Mouse (Mus musculus): Measurements from ENCODE around the gene Sh2d4b.

Gene Sh2d4b

DNA sequence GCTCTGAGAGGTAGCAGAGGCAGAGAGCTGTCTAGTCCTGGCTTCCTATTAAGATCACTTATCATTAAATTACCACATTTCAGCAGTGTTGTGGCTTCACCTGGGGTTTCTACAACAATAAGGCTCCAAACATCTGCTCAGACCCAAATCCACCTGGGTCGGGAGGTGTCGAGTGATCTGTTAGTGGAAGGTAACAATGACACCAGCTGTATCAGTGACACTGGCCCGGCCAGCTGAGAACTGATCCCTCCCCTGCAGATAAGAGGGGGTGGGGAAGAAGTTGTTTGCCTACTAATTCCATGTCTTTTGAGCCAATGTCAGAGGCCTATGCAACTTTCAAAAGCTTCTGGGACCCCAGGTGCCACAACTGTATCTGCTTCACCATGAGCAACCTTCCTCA is at the start of gene Sh2d4b:
Gene Sh2d4b (minus strand): TSS at position 71 of the 400 bp plus-strand sequence.
- DNase-seq: no peak

DNA sequence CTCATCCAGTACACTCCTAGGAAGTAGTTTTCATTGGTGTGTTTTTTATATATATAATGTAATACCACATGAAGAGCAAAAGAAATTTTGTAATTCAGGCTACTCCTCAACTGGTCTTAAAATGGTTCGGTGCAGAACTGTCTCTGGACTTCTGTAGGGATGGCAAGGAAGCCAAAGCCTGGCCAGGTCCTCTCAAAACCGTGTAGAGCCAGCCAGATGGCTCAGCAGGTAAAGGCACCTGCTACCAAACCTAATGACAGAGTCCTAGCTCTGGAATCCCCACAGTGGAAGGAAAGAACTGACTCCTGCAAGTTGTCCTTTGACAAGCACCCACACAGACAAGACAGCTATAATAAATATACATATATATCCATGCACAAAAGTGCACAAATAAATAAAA is 49.4 kb upstream of the Sh2d4b start:
- peak in 1 of 2 experiments; percentile 43 for DNase-seq

DNA sequence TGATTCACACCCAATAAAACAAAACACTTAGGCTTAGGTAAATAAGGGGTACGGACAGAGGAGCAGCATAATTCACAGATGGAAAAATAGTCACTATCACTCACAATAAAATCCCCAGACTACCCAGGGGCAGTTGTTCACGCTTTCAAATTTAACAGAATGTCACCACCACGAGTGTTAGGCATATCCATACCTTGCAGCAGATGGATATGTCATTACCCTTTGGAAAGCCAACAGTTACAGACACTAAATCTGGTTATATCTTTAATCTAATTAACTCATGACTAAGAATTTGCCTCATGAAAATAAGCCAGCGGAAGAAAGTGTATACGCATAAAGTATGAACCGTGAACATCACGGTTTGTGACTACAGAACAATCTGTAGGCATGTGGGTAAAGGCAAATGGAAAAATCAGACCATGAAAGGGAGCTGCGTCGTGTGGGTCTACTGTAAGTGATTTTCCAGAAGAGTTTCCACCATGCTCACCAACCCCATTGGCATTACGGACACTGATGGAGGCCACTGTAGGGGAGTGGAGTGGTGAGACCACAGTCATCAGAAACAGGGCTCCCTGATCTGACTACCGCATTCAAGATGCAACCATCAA is 45.4 kb upstream of the Sh2d4b start:
- DNase-seq: no peak

- DNase-seq: no peak
Measured at GRCm38 (mm10) chr14:40937052-40937451, 44.0 kb upstream of the Sh2d4b start.

GRCm38 (mm10) chr14:40935481-40935880 is 42.4 kb upstream of the Sh2d4b start:
- DNase-seq: no peak

DNA sequence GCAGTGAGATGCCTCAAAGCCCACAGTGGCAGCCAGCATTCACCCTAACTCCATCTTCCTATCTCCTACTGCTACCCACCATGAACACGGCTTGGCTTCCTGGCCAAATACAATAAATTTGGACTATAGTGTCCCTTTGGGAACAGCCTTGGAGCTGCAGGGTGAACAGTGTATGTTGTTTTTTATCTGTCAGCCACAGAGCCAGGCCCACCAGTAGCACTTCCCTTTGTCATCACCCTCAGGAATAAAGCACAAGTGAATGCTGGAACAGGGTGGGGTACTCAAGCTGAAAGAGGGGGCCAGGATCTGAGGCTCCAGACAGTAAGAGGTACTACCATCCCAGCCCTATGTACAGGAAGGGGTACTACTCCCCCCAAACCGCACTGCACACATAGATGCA is 42.0 kb upstream of the Sh2d4b start:
- no peak for DNase-seq

GRCm38 (mm10) chr14:40933328-40933727 is 40.3 kb upstream of the Sh2d4b start:
- DNase-seq: no peak

- DNase-seq: no peak
Measured at GRCm38 (mm10) chr14:40932225-40932624, 39.2 kb upstream of the Sh2d4b start.

GRCm38 (mm10) chr14:40931115-40931829 is 38.2 kb upstream of the Sh2d4b start:
- no peak for DNase-seq

GRCm38 (mm10) chr14:40929943-40930342 is 36.9 kb upstream of the Sh2d4b start:
- DNase-seq: no peak

DNA sequence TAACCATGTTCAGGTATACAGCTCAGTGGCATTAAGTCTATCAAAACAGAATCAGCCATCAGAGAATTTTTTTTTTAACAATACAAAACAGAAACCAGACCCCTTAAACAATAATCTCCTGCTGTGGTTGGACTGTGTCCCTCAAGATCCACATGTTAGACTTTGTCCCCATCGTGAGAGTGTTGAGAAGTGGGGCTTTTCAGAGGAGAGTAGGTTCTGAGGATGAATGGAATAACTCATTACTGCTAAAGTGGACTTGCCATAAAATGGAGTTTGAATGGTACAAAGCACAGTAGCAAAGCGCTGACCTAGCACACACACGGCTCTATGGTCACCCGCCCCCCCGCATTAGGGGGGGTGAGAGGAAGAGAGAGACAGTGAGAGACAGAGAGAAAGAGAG is 35.8 kb upstream of the Sh2d4b start:
- no peak for DNase-seq

DNA sequence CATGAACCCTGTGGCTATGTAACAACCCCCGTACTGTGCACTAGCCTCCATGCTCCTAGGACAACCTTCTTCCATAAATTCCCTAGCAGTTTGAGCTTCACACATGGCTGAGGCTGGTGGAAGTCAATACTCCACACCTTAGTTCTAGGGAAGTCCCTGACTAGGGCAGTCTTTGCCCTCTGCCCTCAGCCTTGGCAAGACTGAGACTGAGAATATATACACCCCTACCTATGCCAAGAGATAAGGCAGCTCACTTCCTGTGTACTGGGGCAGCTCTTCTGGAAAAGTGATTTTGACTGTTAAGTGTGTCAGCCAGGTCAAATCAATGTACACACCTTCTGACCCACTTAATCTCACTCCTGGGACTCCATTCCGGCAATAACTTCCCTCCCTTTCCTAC is 34.0 kb upstream of the Sh2d4b start:
- no peak for DNase-seq

DNA sequence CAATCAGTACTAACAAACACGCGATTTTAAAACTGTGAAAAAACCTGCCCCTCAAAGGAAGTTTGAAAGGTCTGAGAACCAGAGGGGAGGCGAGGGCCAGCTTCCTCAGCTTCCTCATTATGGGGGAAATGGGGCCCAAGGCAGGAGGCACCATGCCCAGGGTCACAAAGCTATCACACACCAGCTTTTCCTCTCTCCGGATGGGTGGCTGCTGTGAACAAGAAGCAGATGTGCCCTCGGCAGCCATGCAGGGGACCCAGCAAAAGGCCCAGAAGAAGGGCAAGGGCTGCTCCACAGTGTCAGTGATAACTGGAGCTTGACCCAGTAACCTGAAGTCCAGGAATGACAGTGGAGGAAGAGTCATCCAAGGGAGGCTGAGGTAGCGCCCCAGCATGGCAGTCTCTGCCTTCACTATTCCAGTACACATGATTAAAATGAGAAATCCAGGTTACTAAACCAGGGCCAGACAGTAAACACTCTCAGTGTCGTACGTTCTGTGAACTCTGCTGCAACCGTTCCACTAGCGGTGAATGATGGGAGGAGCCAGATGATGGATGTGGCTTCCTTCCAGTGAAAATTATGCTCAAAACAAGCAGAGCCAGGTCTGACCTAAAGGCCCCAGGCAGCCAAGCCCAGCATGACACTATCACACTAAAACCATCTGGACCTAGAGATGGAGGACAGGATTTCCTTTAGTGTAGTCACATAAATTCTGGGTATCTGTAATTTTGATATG is 31.5 kb upstream of the Sh2d4b start:
- DNase-seq: peak; percentile 37 to 42

DNA sequence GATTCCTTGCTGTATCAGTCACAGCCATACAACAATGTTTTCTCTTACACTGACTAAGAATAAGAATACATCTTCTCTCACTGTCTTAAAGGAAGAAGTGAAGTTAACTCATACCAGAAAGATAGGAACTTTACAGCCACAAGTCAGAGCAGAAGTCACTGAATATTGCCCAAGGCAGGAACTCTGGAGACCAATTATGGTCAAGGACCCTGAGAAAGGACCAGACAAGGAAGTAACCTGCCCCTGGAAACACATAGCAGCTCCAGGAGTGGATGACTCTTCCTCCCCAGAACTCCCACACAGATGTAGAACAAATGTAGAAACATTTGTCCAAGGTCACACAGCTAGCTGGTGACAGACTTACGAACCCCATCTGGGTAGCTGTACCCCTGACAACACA is 28.2 kb upstream of the Sh2d4b start:
- no peak for DNase-seq

- DNase-seq: no peak
Measured at GRCm38 (mm10) chr14:40919521-40919920, 26.5 kb upstream of the Sh2d4b start.

GRCm38 (mm10) chr14:40918477-40918876 is 25.4 kb upstream of the Sh2d4b start:
- DNase-seq: no peak

DNA sequence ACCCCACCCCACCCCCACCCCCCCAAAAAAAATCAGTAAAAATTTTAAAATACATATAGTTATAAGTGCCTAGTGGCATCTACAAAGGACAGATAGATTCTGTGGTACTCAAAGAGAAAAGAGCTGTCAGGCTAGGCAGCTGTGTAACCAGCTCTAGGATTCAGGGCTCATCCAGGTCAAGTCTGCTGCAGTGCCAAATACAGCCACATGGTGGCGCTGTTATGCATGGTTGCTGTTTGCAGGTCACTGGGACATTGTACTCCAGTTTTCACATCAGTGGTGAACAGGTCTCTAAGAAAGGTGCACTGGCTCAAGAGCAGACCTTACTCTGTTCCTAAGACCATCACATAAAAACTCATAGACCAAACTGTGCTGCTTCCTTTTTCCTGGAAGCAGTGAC is 24.6 kb upstream of the Sh2d4b start:
- peak; percentile 96 to 98 for DNase-seq

- no peak for DNase-seq
Measured at GRCm38 (mm10) chr14:40916667-40917066, 23.6 kb upstream of the Sh2d4b start.

- no peak for DNase-seq
Measured at GRCm38 (mm10) chr14:40915838-40916237, 22.8 kb upstream of the Sh2d4b start.

DNA sequence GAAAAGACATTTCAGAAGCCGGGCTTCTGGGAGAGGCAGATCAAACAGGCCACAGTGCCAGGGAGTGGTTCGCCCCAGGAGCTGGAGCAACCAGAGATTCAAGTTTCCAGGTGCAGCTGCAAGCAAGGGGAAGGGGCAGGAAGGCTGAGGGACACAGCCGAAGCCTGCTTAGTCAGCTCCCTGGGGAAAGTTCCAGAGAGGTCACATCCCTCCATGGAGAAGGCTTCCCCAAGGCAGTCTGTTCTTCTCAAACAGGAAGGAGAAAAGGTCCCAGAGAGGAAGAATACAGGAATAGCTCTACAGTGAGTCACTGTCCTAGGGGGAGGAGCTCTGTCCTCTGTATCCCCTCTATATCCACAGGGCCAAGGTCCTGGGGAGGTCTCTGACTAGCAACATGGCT is 21.6 kb upstream of the Sh2d4b start:
- DNase-seq: no peak

DNA sequence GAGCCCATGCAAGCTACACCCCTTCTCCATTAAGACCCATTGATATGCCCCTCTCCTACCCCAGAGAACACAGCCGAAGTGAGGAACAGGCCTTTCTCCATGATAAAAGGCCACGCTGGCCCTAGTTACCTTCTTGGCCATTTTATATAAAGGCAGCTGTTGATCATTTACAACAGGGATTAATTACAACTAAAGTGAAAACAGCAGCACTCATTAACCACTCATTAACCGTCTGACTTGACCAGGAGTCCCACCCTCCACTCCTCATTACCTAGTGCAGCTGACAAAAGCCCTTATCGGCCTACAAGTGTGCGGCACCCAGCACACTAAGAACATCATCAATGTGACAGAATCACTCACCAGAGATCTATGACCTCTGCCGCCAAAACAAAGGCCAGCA is 20.6 kb upstream of the Sh2d4b start:
- no peak for DNase-seq

DNA sequence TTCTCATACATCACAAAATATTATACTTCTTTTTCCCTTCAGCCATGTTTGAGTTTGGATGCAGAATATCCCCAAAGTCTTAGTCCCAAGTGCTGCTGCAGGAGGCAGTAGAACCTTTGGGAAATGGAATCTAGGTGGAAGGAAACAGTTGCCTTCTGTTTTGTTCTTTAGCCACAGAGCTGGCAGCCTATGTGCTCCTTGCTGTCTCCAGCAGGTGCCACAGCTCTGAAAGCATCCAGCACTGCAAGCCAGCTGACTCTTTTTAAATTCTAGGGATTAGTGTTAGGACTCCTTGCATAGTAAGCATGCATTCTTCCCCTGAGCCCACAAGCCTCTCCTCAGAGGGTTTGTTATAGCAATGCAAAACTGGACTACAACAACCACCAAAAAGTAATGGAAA is 18.5 kb upstream of the Sh2d4b start:
- DNase-seq: no peak

GRCm38 (mm10) chr14:40908763-40909162 is 15.7 kb upstream of the Sh2d4b start:
- DNase-seq: no peak

- no peak for DNase-seq
Measured at GRCm38 (mm10) chr14:40906770-40907169, 13.7 kb upstream of the Sh2d4b start.
